Mouse (Mus musculus): ENCODE measurements at regions not wholly inside any gene's neighbourhood (a gene's known extent, or its start where the extent isn't known, plus 50 kb on each side); places are given as distances from the start of the nearest gene placed in this dataset.
A peak's percentile ranks its signal among the peaks of the same experiment; 100 is the strongest.
"Not testable (repeated sequence)": the region's sequence is repeated elsewhere in the genome, so short reads cannot be mapped to it uniquely, and the experiment has no call there.

DNA sequence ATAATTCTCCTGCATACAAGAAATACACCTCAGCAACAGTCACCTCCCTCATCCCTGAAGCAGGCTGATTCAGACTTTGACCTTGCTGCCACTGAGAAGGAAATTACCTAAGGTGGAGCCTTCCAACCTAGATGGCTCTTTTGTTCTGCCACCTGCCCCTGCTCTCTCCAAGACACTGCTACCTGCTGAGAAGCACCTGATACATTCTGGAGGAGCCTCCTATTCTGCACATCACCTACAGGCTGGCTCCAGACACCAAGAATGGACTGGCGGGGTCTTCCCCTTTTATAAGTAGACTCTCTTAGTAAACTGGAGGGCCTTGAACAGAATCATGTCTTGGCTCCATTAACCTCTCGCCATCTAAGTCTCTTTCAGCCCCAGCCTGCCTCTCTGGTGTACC, 1149.5 kb upstream of the 2610301B20Rik start:
- not testable (repeated sequence) for ATAC-seq

DNA sequence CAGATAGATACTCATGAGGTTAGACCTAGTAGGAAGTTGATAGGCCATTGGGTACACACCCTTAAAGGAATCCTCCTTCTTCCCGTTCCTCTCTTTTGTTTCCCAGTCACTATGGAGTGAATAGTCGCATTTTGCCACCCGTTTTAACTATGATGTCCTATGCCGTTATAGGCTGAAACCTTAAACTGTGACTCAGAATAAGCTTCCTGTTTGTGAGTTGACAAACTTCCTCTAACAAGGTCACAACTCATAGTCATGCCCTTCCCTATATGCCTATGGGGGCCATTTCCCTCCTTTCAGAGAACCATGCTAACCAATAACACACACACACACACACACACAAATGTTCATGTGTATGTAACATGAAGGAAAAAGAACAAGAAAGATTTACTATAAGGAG, 1136.6 kb upstream of the 2610301B20Rik start:
- ATAC-seq, result no peak

DNA sequence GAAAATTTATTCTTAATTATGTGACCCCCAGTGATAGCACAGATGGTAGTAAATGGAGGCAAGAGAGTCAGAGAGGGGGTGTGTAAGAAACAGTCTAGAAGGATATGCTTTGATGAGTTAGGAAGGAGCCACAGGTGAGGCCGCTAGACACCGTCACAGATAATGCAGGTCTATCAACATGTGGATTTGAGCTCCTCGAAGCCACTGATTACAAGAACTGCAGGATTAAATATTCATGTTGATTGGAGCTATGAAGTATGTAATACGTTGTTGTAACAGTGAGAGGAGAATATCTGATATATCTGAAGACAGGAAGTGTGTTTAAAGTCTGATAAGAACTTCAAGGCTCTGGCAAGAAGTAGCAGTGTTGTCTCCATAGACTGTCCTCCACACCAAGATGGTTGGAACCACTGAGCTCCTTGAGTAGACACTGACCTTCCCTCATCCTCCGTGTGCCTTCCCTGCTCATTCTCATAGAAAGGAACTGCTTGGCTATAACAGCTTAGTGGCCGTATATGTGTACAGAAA, 1126.8 kb upstream of the 2610301B20Rik start:
- ATAC-seq, result no peak

DNA sequence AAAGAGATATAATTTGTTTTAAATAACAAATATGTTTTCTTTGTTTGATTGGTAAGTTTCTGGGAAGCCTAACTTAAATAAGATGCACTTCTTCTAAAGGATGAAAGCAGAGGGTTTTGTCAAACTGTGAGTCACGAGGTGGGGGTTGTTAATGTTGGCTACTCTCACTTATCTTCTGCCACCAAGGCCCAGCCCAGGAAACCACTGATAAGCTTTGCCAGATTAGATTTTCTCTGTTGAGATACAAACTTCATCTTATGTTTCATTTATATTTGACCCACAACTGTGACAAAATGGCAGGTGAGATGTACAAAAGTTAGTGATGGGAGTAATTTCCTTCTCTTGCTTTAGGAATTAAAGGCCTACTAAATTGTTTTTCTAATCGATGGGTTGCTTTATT, 1126.2 kb upstream of the 2610301B20Rik start:
- ATAC-seq, result no peak

DNA sequence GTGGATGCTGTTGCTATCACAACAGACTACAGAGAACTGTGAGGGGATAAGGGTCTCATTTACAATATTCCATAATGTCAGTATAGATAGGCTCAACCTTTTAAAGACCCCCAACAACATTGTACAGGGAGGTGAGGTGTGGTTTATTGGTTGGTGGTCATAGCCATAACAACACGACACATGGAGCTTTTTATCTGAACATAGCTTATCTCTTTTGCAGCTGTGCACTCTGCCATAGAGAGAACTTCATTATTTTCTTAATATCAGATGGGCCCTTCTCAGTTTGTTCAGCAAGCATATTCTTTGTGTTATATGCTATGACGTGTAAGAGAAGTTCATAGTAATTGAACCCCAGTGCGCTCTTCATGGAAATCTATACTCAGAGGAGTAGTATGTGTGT, 1124.4 kb upstream of the 2610301B20Rik start:
- no peak for ATAC-seq

DNA sequence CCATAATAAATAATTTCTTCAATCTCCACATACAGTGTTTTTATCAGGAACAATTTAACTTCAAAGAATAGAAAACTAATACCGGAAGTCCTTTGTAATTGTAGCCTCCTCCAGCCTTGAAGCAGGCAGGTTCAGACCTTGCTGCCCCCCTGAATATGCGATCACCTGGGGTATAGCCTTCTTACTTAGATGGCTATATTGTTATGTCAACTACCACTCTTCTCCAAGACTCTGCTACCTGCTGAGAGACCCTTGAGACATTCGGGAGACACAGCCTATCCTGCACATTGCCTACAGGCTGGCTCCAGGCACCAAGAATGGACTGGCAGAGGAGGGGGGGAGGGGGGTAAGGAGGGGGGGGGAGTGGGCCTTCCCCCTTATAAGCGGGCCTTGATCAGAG, 1123.9 kb upstream of the 2610301B20Rik start:
- no peak for ATAC-seq

DNA sequence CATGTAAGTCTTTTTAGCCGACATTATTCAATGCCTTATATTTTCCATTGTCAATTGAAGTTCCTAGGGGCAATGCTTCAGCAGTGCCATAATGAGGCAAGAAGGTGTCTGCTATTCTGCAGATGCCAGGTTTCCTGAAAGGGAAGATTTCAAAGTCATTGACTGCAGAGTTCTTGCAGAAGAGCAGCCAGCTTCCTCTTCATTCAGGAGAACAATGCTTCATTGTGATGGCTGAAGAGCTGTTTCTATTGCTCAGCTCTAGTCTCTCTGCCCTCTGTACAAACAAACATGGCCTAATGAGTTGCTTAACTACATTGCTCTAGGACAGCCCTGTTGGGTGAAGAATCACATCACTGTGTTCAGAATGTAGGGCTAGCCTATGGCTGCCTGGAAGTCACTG, 1111.0 kb upstream of the 2610301B20Rik start:
- ATAC-seq, result no peak

DNA sequence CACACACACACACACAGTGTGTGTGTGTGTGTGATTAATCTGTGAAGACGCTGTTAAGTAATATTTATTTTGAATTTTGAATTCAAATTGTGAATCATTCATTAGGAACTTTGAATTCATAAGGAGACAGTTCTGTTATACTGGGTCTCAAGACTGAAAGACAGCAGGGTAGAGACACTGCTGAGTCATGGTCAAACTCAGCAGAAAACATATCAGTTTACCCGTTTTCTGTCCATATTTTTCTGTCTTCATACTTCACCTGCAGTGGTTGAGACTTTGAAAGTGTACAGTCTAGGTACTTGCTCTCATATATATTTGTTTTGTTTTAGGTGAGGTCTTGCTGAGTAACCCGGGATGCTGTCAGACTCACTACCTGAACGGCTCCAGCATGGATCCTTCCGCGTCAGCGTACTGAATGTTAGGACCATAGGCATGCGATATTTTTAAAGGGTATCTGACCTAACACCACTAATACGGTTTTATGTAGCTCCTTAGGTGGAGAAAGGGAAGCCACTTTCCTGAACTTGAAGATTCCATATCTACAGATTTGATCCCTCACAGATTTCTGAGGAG, 1104.6 kb upstream of the 2610301B20Rik start:
- ATAC-seq, result no peak

DNA sequence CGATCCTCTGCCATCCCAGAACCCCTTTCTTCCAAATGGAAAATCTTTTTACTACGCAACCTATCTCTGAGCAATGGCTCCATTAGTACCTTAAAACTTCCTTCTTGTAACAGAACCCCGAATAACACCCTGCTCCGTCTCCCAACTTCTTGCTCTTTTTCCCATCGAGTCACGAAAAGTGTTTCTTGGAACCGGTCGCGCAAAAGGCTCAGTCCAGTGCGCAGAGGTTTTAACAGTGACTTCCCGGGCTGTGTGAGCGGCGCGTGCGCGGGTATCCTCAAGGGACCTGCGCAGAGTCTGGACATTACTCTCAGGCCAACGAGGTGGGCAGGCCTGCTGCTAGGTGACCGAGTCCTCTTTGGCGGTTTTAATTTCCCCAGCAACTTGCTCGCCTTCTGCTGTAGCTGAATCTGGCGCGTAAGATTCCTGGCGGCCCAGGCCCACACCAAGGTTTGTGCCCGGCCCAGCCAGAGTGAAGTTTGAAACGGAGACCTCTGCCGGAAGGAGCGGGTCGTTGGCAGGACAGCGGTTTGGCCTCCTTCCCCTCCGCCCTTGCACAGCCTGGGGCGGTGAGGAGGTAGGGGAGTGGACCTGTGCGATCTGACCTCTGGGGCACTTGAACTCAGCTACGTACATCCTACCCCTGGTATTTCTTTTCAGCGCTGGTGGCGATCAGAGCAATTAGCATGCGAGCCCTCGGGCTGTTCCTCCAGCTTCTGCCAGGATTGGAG, 1103.8 kb upstream of the 2610301B20Rik start:
- peak; percentile 14 for ATAC-seq

DNA sequence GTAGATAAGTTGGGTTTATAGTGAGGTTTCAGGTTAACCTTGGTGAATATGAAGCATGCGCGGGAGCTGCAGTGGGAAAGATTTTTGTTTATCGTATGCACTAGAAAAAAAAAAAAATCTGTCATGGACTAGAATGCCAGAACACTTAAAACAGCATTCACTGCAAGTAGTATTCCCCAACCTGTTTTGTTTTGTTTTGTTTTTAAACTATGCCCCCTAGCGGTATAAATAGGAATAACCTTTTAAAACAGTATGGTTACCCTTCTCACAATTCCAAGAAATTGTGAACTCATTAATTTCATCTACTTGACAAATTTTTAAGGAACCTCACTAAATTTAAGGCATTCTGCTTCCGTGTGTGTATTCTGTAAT, 1103.2 kb upstream of the 2610301B20Rik start:
- peak; percentile 58 for ATAC-seq

DNA sequence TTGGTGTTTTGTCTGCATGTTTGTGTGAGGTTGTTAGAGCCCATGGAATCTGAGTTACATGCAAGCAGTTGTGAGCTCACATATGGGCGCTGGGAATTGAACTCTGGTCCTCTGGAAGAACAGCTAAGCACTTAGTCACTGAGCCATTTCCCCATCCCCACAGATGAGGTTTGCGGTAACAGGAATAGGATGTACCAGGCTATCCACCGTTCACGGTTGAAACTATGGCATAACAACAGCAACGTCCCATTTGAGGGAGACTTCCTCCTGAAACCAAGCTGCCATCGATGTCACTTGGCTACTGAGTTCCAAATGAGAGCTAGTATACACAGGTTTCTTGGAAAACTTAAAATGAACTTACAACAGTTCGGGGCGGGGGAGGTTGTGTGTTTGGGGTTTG, 1095.9 kb upstream of the 2610301B20Rik start:
- ATAC-seq, result no peak

DNA sequence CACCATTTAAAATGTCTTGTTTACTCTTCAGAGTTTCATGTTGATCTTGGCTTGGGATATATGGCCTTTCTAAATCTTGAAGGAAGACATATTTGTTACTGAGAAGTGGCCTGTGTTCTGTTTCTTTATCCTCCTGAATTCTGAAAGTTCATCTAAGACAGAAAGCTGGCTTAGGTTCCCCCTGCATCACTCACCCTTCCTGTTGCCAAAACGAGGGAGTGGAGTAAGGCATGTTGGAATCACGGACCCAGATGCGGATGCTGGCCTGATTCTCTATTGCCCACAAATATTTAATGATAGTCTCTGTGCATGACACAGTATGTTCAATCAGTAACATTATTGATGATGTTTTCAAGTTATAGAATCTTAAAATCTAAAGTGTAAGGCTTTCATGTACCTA, 1094.7 kb upstream of the 2610301B20Rik start:
- no peak for ATAC-seq

DNA sequence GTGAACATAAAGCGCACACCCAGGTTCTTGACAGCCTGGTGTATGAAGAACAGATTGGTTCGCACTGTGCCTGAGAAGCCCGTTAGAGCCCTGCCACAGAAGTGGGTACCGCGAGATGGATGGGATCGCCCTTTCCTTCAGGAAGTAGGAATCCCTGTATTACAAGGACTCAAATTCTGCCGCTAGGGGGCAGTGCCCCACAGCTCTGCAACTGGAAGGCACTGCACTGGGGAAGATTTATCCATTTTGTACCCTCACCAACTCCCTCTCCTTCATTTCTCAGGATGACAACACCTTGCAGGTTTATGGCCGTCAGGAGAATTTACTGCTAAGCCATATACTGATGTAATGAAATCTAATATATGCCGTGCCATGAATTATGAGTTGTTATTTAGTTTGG, 1094.1 kb upstream of the 2610301B20Rik start:
- no peak for ATAC-seq

DNA sequence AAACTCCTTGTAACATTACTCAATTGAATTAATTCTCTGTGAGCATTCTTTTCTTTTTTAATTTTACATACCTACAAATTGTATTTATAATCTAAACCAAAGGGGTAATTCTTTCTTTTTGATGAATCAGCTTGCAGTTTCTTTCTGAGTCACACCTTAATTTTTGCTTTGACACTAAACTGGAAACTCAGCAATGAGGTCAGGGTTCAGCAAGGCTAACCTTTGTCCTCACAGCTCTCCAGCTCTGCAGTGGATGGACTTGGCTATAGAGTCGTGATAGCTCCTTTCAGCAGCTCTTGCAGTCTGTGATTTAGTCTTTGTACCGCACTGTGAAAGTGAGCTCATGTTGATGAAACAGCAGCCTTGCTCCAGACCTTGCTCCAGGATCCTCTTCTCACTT, 1093.0 kb upstream of the 2610301B20Rik start:
- ATAC-seq, result no peak

DNA sequence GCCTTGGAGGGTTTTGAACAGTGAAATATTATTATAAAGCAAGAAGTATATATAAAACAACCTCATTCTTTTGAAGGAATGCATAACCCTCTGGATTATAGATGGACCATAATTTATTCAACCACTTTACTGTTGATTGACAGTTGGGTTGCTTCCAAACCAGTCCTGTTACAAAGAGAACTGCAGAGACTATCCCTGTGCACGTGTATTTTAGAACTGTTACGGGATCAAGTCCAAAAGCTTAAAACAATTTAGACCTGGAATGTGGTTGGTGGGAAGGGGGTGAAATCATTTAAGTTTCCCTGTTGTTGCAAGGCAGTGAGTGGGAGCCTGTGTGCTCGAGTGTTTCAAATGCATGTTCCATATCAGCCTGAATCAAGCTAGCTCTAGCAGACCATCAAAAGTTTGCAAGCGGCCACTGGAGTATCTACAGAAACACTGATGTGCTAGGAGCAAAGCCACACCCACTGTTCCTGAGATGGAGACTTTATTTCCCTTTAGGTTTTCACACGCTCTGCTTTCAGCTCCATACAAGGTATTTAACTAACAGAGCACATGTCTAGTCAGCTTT, 1086.4 kb upstream of the 2610301B20Rik start:
- no peak for ATAC-seq

DNA sequence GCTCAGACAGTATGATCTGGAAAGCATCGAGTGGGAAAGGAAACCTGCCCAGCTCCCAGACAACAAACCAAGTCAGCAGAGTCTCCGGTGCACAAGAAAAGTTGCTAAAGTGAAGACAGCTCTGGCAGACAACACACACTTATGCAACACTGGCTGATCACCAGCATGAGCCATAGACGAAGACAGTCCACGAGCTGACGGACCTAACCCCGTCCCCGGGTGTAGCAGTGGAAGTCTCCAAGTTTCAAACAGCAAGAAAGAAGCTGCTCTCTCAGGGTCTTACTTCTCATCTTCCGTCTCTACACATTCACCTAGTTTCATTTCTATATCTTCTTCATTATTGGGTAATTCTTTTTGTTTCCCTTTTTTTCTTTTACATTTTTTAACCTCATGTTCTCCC, 1083.8 kb upstream of the 2610301B20Rik start:
- no peak for ATAC-seq

All from inflammation-experienced regulatory T-cells, adult 6 months (primary cell).